Mouse (Mus musculus) small intestine, adult 2 months (tissue): ENCODE measurements at regions not wholly inside any gene's neighbourhood (a gene's known extent, or its start where the extent isn't known, plus 50 kb on each side); places are given as distances from the start of the nearest gene placed in this dataset.

Experiments used
- CTCF ChIP-seq: fragments of 200-500 bp; IDR thresholded peaks from 2 replicates; pipeline ENCODE4 v1.5.1; 2012; ENCODE audit warnings: low read depth, mild to moderate bottlenecking, control low read depth, inconsistent platforms, low read length, moderate library complexity, mixed read lengths; ENCODE audit not compliant: insufficient replicate concordance, insufficient read length; ENCODE audit errors: extremely low read depth
- POLR2A ChIP-seq: fragments of 200-500 bp; IDR thresholded peaks from 2 replicates; pipeline ENCODE4 v1.6.1; 2012; ENCODE audit warnings: low read depth, mild to moderate bottlenecking, control low read depth, inconsistent platforms, low read length, moderate library complexity

GRCm38 (mm10) chrX:12323812-12324211 lies 163.7 kb upstream of the Bcor start:
- TF ChIP-seq POLR2A, result no peak
- no peak for TF ChIP-seq CTCF
